Mouse (Mus musculus): ENCODE results near the gene Ppp1cc.
A peak's percentile ranks its signal among the peaks of the same experiment; 100 is the strongest.
"Not testable (repeated sequence)": the region's sequence is repeated elsewhere in the genome, so short reads cannot be mapped to it uniquely, and the experiment has no call there.

The Ppp1cc gene

GRCm38 (mm10) chr5:122165233-122165915 lies 7.3 kb downstream of the Ppp1cc start:
- no peak for ATAC-seq (ENCODE audit: insufficient number of reproducible peaks, low FRiP score, low TSS enrichment)

- 0 out of 2 replicates have a peak, but pooled peaks have one; percentile 45 for ATAC-seq (ENCODE audit: insufficient number of reproducible peaks, low FRiP score, low TSS enrichment)
Observed at GRCm38 (mm10) chr5:122166636-122167161, 8.6 kb downstream of the Ppp1cc start.

- no peak for ATAC-seq (ENCODE audit: insufficient number of reproducible peaks, low FRiP score, low TSS enrichment)
Observed at GRCm38 (mm10) chr5:122168344-122169069, 10.4 kb downstream of the Ppp1cc start.

GRCm38 (mm10) chr5:122171058-122171457 lies 13.0 kb downstream of the Ppp1cc start:
- no peak for ATAC-seq (ENCODE audit: insufficient number of reproducible peaks, low FRiP score, low TSS enrichment)

GRCm38 (mm10) chr5:122175402-122175801 lies 17.3 kb downstream of the Ppp1cc start:
- ATAC-seq (ENCODE audit: insufficient number of reproducible peaks, low FRiP score, low TSS enrichment): no peak

- ATAC-seq (ENCODE audit: insufficient number of reproducible peaks, low FRiP score, low TSS enrichment): no peak
Observed at GRCm38 (mm10) chr5:122175961-122176360, 17.9 kb downstream of the Ppp1cc start.

GRCm38 (mm10) chr5:122176398-122176797 lies 18.3 kb downstream of the Ppp1cc start:
- ATAC-seq (ENCODE audit: insufficient number of reproducible peaks, low FRiP score, low TSS enrichment): peak; percentile 72; the same call in 1 of the 2 replicates

GRCm38 (mm10) chr5:122179665-122180064 lies 21.6 kb downstream of the Ppp1cc start:
- no peak for ATAC-seq (ENCODE audit: insufficient number of reproducible peaks, low FRiP score, low TSS enrichment)

GRCm38 (mm10) chr5:122184283-122184806 lies 26.3 kb downstream of the Ppp1cc start:
- no peak for ATAC-seq (ENCODE audit: insufficient number of reproducible peaks, low FRiP score, low TSS enrichment)

- ATAC-seq (ENCODE audit: insufficient number of reproducible peaks, low FRiP score, low TSS enrichment): not testable (repeated sequence)
Observed at GRCm38 (mm10) chr5:122184858-122185257, 26.8 kb downstream of the Ppp1cc start.

- ATAC-seq (ENCODE audit: insufficient number of reproducible peaks, low FRiP score, low TSS enrichment): no peak
Observed at GRCm38 (mm10) chr5:122189115-122189514, 31.0 kb downstream of the Ppp1cc start.

- no peak for ATAC-seq (ENCODE audit: insufficient number of reproducible peaks, low FRiP score, low TSS enrichment)
Observed at GRCm38 (mm10) chr5:122190465-122190864, 32.4 kb downstream of the Ppp1cc start.

- no peak for ATAC-seq (ENCODE audit: insufficient number of reproducible peaks, low FRiP score, low TSS enrichment)
Observed at GRCm38 (mm10) chr5:122191269-122192063, 33.4 kb downstream of the Ppp1cc start.

GRCm38 (mm10) chr5:122192347-122192746 lies 34.3 kb downstream of the Ppp1cc start:
- ATAC-seq (ENCODE audit: insufficient number of reproducible peaks, low FRiP score, low TSS enrichment): no peak

GRCm38 (mm10) chr5:122200872-122201271 lies 42.8 kb downstream of the Ppp1cc start:
- no peak for ATAC-seq (ENCODE audit: insufficient number of reproducible peaks, low FRiP score, low TSS enrichment)

- ATAC-seq (ENCODE audit: insufficient number of reproducible peaks, low FRiP score, low TSS enrichment): no peak
Observed at GRCm38 (mm10) chr5:122201904-122202303, 43.8 kb downstream of the Ppp1cc start.

- ATAC-seq (ENCODE audit: insufficient number of reproducible peaks, low FRiP score, low TSS enrichment): no peak
Observed at GRCm38 (mm10) chr5:122204180-122204579, 46.1 kb downstream of the Ppp1cc start.

GRCm38 (mm10) chr5:122206475-122206874 lies 48.4 kb downstream of the Ppp1cc start, which contains the start of gene Hvcn1:
TSS of gene Hvcn1 (plus strand) at chr5:122206804.
- no peak for ATAC-seq (ENCODE audit: insufficient number of reproducible peaks, low FRiP score, low TSS enrichment)

- no peak for ATAC-seq (ENCODE audit: insufficient number of reproducible peaks, low FRiP score, low TSS enrichment)
Observed at GRCm38 (mm10) chr5:122208909-122209308, 50.8 kb downstream of the Ppp1cc start.

- ATAC-seq (ENCODE audit: insufficient number of reproducible peaks, low FRiP score, low TSS enrichment): no peak
Observed at GRCm38 (mm10) chr5:122209591-122210368, 51.7 kb downstream of the Ppp1cc start.

Data from cerebellum, adult (tissue).